In genomic region chr14:109668566-109669116, GRCm38 (mm10) we compare ENCODE assay signal across 23 mouse cellular contexts.
"Had no signal": no experiment of that assay in that cellular context is flagged by ENCODE, and none has a peak within 500 bp of the region (broad histone marks: within the 10 kb centered on the region; RNA-seq: fewer than 3 reads in every experiment).

No protein-coding gene starts in this region.

- H3K27ac ChIP-seq: heart, adult 2 months; heart, embryonic 13.5 days; heart, embryonic 15.5 days; hindbrain, embryonic 13.5 days; hindbrain, embryonic 15.5 days; hindbrain, postnatal 0 days; limb, embryonic 13.5 days; limb, embryonic 15.5 days; liver, embryonic 12.5 days; liver, embryonic 14.5 days had no signal

- H3K36me3 ChIP-seq: heart, embryonic 13.5 days; heart, embryonic 15.5 days; hindbrain, embryonic 13.5 days; hindbrain, embryonic 15.5 days; limb, embryonic 13.5 days; limb, embryonic 15.5 days; liver, embryonic 12.5 days had no signal

- H3K4me1 ChIP-seq: heart, embryonic 13.5 days; heart, embryonic 15.5 days; hindbrain, embryonic 13.5 days; hindbrain, embryonic 15.5 days; limb, embryonic 13.5 days; limb, embryonic 15.5 days; liver, embryonic 12.5 days had no signal

- H3K4me3 ChIP-seq: heart, adult 2 months; heart, embryonic 13.5 days; heart, embryonic 15.5 days; hindbrain, embryonic 13.5 days; hindbrain, embryonic 15.5 days; limb, embryonic 13.5 days; limb, embryonic 15.5 days; liver, embryonic 12.5 days had no signal

- H3K9me3 ChIP-seq: heart, embryonic 13.5 days; heart, embryonic 15.5 days; hindbrain, embryonic 13.5 days; hindbrain, embryonic 15.5 days; limb, embryonic 13.5 days; limb, embryonic 15.5 days; liver, embryonic 12.5 days had no signal

- H3K9ac ChIP-seq: forebrain, postnatal 0 days; heart, embryonic 13.5 days; heart, embryonic 15.5 days; hindbrain, embryonic 13.5 days; hindbrain, embryonic 15.5 days; limb, embryonic 13.5 days; limb, embryonic 15.5 days; liver, embryonic 12.5 days; liver, embryonic 14.5 days had no signal

- H3K4me2 ChIP-seq: heart, embryonic 11.5 days; heart, embryonic 13.5 days; heart, embryonic 15.5 days; hindbrain, embryonic 13.5 days; hindbrain, embryonic 15.5 days; limb, embryonic 13.5 days; limb, embryonic 15.5 days; liver, embryonic 12.5 days had no signal

- H3K27me3 ChIP-seq: heart, embryonic 13.5 days; heart, embryonic 15.5 days; hindbrain, embryonic 13.5 days; hindbrain, embryonic 15.5 days; limb, embryonic 13.5 days; limb, embryonic 15.5 days; liver, embryonic 12.5 days had no signal

- ATAC-seq: forebrain, postnatal 0 days; hindbrain, postnatal 0 days; liver, embryonic 12.5 days had no signal

- DNase-seq: forebrain, postnatal 0 days; gastrocnemius, postnatal 14 days; gastrocnemius, postnatal 36 days; heart, adult 11 months; heart, adult 2 months; heart, postnatal 14 days; heart, postnatal 36 days; kidney, adult 11 months; kidney, adult 2 months; kidney, postnatal 14 days; layer of hippocampus, adult 9-11 months; layer of hippocampus, postnatal 36 days; left cerebral cortex, postnatal 4 days had no signal
